Mouse (Mus musculus) v-Abl transformed pro-B cells (cell line): ENCODE data around the gene Notch1.

Experiments used
- in situ Hi-C, 2 experiments: fragments of 400-800 bp; cut with MboI; formaldehyde crosslinking; loops; one replicate each; pipeline ENCODE4 v1.15.1; 2025; ENCODE audit not compliant: unreplicated experiment in 2 of 2

Notch1 gene

DNA sequence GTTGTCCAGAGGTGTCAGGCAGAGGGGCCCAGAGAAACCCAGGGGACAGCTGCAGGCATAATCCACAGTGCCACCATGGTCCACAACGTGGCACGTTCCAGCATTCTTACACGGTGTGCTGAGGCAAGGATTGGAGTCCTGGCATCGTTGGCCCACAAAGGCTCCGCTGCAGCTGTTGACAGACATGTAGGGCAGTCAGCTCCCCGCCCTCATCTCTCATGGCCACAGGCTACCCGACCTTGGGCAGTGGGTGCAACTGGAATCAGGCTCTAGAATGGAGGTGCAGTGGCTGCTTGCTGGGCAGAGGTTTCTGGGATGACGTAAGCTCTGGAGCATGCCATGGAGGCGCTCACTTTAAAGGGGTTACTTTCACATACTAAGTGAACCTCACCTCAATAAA is 31.2 kb downstream of the Notch1 start:
- in situ Hi-C loops = no loop called here

DNA sequence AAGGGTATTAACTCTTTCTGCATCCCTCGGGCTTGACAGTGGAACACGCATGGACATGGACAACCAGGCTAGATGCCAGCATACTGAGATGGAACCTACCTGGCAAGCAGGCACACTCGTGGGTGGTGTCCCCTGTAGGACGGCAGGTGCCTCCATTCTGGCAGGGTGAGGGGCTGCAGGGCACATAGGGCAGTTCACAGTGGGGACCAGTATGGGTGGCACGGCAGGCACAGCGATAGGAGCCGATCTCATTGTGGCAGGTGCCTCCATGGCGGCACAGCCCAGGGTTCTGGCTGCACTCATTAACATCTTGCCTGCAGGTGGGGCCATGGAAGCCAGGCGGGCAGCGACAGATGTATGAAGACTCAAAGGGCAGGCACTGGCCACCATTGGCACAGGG is 32.3 kb downstream of the Notch1 start:
- in situ Hi-C loops = no loop called here

DNA sequence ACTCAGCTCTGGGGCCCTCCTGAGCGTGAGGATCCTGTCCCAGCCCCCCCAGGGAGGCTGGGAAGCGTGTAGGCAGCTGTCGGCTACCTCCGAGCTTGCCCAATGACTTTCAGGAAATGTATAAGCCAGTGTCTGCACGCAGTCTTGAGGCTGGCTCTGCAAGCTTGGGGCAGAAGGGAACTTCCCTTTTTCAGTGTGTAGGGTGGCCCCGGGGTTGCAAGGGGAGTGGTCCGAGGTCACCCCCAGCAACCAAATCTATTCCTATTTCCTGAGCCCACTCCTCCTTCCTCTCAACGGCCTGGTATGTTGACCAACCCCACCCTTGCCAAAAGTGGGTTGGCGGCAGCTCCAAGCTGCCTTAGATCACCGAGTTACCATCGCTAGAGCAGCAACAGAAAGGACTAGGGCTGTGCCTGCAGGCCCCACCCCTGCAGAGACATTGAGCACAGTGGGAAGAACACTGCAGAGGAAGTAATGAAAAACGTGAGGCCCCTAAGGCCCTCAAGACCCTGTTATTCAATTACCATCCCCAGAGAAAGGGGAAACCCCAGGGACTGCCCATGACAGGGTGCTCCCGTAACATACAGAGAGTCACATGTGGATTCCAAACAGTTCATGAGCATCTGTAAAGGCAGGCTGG is 33.1 kb downstream of the Notch1 start:
- in situ Hi-C loops = no loop called here

DNA sequence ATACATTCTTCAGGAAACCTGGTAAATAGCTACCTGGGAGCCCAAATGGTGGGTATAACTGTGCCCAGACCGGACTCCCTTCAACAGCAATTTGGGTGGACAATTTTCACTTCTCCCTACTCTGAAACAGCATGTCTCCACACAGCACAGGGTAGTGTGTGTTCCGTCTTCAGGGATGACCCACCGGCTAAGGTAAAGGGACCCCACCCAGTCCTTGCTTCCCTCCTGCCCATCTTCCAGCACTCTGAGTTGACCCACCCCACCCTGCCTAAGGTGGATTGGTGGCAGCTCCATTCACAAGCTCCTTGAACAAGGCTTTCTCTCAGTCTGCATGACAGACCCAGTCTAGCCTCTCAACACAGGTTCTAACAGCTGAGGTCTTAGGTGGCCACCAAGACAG is 33.6 kb downstream of the Notch1 start:
- in situ Hi-C loops = no loop called here

DNA sequence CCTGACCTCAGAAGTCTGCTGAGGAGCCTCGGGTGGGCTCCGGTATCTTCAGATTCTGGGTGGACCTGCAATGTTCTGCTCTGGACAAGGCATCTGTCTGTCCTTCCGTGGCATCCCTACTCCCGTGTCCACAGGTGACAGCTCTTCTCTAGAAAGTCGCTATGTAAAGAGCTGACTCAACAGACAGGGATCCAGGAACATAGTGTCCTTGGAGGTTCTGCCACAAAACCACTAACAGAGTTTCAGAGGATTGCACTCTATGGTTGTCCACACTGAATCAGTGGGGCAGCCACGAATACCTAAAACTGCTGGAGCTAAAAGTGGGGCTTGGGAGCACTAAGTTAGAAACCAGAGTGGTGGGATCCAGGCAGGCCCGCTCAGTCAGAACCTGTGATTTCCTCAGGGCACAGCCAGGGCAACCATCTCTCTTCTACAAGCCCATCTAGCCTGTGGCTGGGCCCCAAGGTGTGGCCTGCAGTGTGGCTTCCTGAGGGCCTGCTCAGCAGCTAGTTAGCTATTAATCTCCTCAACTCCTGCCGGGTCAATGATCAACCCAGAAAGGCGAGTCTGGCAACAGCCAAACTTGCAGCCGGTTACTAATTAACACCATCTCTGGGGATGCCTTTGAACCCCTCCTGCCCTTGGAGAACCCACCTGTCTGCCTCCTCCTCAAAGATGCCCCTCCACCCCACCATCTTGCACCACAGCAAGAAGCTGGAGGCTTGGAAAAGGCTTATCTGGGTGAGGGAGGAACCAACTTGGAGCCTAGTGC is 34.6 kb downstream of the Notch1 start:
- in situ Hi-C loops = no loop called here

DNA sequence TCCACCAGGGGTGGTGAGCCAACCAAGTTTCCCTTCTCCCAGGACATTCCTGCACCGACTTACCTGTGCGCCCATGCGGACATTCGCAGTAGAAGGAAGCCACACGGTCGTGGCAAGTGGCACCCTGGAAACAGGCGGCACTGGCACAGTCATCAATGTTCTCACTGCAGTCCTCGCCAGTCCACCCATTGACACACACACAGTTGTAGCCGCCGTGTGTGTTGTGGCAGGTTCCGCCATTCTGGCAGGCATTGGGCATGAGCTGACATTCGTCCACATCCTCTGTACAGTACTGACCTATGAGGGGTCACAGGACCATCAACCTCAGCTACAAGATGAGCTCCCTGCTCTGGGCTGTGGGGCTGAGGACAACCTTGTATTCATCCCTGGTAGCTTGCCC is 35.6 kb downstream of the Notch1 start:
- in situ Hi-C loops = no loop called here

DNA sequence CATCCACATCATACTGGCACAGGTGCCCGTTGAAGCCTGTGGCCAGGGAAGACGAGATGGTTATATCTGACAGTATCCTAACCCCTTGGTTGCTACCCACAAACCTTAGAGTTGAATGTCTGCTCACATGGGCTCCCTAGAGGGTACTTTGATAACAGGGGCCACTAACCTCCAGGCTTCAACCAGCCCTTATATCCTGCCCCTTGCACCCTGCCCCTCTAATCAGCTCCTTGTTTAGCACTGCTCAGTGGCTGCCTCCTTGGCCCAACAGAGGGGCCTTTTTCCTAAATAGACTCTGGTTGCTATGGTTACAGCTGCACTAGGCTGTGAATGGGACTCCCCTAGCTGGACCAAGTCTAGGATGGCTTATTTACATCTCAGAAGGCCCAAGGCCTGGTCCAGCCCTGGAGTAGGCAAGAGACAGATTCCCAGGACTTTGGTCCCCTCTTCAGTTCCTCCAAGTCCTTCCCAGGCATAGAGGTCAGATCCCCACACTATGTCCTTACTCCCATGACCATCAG is 37.7 kb downstream of the Notch1 start:
- in situ Hi-C loops = no loop called here

DNA sequence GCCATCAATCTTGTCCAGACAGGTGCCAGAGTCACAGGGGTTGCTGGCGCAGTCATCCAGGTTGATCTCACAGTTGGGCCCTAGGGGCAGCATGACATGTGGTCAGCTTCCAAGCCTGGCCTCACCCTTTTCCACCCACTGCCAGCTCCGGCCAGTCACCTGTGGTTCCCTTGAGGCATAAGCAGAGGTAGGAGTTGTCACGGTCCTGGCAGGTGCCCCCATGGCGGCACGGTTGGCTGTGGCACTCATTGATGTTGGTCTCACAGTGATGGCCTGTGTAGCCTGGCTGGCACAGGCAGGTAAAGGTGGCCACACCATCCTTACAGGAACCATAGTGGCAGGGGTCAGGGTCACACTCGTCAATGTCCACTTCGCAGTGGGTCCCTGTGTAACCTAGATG is 38.6 kb downstream of the Notch1 start:
- in situ Hi-C loops = no loop called here

DNA sequence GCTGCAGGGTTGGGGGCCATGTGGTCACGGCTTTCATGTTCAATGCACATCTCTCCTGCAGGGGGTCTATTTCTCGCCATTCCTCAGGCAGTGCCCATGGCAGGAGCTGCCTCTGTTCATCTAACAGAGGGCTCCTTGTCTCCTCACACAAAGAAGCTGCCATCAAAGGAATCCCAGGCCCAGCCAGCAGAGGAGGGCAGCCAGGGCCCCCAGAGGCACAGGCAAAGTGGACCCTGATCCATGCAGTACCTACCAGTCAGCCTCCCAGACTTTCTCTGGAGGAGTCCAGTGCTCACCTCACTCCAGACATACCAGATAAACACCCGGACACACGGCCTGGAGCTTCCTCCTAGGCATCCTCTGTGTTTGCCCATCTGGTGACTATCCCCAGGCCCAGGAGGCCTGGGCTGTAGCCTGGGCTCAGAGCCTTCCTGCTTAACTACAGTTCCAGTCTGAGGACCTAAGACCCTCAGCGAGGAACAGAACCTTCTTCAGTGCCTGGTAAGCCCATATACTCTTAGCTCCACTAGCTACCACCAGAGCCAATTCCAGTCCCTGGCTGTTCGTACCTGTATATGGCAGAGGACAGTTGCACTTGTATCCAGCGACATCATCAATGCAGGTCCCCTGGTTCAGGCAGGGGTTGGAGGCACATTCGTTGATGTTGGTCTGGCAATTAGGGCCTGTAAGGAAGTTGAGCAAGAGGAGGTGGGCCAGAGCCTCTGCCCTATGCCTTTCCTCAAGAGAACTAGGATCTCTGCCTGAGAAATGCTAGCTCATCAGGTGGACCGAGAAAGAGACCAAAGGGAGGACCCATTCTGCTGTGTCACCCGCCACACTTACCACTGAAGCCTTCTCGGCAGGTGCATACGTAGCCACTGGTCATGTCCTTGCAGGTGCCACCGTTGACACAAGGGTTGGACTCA is 40.7 kb downstream of the Notch1 start:
- in situ Hi-C loops = no loop called here

DNA sequence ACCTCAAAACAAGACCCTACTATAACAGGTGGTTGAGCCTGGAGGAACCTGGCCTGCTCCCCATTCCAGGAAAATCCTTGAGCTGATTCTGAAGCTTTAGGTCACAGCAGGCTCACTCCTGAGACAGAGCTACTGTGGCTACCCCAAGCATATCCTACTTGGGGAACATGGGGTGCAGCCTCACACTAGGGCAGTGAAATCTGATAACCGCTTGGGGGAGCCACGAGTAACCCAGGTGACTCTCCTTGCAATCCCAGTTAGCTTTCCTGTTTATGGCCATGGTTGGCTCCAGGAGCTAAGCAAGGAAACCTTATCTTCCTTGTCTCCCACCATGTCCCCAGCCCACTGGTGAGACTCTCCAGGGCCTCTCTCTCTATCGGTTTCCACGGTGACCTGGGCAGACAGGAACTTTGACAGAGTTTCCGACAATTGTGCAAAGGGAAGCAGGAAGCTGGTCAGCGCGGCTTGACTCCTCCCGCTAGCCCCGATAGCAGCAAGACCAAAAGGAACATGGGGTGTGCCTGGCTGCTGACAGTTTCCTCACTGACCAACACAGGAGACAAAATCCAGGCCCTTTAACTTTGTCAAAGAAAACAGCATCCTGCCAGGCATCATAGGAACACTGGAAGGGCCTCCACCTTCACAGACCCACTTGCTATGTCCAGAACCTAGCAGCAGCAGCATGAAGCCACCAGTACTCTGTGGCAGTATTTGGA is 41.5 kb downstream of the Notch1 start:
- in situ Hi-C loops = no loop called here

DNA sequence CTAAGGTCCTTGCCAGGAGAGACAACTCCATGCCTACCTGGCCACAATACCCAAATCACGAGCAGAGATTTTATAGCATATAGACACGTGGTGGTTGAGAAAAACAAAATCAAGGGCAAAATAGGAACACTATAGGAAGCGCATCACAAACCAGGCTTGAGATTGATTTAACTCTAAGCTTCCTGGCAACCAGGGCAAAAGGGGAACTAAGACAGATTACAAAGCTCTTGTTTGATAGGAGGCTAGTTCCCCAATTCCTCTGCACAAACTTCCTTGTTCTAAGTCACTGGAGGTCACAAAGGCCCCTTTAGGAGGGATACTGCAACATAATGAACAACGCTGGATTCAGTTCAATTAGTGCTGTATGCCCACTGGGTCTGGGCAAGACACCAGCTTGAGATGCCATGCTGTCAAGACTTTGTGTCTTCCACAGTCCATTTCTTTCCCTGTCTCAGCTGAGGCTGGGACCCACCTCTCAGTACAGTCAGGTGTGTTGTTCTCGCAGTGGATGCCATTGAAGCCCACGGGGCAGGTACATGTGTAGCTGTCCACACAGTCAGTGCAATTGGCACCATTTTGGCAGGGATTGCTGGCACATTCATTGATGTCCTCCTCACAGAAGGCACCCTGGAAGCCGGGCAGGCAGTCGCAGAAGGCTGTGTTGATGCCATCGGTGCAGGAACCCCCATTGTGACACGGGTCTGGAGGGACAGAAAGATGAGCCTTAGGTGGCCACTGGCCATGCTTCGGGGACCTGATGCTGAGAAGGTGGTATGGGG is 44.0 kb downstream of the Notch1 start:
- in situ Hi-C loops = no loop called here

DNA sequence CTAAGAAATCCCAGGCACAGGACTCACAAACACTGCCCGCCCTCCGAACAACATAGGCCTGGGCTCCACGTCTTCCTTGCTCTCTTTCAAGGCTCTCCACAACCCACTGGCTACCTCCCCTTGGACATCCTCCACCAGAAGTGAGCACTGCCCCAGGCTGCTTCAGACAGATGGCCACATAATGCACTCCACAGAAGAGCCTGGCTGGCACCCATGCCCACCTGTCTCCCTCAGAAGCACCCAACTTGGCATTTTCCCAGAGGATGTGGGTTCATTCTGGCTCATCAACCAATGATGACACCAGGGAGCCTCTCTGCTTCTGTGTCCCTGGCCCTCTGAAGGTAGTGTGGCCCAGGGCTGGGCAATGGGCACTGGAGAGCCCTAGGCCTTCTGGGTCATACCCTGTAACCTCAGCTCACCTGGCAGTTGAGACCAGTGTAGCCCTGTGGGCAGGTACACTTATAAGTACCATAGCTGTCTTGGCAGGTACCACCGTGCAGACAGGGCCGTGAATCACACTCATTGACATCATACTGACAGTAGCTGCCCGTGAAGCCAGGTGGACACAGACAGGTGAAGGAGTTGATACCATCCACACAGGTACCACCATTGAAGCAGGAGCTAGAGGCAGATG is 44.7 kb downstream of the Notch1 start:
- in situ Hi-C loops = no loop called here

DNA sequence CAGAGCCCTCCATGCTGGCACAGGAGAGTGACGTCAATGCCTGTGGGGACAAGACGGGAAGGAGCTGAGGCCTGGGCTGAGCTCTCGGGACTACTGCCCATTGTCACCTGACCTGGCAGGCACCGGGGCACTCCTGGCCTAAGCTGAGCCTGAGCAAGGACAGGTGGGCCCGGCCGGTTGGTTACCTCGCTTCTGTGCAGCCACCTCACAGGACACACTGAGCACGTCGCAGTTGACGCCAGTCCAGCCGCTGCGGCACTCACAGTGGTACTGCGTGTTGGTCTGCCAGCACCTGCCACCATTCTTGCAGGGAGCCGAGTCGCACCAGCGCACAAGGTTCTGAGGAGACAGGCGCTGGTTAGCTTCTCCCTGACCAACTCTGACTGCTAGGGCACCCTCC is 45.5 kb downstream of the Notch1 start:
- in situ Hi-C loops = no loop called here

DNA sequence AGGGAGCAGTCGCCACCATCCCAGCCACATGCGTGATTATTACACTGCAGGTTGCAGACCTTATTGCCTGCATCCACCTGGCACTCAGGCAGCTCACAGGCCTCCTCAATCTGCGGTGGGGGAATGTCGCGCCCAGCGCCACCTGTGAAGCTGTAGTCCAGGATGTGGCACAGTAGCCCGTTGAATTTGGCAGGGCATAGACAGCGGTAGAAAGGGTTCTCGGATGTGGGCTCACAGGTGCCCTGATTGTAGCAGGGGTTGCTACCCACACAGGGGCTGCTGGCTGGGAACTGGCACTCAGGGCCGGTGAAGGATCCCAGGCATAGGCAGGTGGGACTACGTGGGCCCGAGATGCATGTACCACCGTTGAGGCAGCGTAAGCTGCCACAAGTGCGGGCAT is 48.1 kb downstream of the Notch1 start:
- in situ Hi-C loops = no loop called here

DNA sequence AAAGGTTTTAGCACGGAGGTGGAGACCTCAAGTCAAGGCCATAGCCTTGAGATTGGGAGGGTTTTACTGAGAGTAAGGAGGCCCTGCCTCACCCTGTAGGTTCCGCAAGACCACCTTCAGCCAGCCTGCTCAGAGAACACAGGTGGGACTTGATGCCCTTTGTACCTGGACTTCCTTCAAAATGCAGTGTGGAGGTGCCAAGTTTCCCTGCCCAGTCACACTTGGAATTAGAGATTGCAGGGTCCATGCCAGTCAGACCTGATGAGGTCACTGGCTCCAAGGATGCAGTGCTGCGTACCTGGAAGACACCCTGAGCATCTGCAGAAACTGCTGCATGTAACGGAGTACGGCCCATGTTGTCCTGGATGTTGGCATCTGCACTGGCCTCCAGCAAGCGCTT is 53.1 kb downstream of the Notch1 start:
- in situ Hi-C loops = no loop called here

DNA sequence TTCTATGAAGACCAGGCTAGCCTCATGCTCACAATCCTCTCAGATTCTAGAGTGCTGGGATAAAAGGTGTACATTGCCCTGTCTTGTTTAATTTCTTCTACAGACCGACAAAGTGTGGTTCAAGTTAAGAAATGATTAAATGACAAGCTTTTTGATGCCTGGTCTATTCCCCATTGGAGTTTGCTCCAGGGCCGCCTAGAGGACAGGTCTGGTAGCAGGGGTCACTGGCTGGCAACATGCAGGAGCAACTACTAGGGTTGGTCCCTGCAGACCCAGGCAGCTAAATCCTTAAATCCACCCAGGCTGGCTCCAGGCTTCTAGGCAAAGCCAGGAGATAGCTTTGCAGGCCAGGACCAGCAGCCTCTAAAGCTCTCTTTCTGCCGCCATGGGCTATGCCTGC is 53.5 kb downstream of the Notch1 start:
- in situ Hi-C loops = no loop called here

DNA sequence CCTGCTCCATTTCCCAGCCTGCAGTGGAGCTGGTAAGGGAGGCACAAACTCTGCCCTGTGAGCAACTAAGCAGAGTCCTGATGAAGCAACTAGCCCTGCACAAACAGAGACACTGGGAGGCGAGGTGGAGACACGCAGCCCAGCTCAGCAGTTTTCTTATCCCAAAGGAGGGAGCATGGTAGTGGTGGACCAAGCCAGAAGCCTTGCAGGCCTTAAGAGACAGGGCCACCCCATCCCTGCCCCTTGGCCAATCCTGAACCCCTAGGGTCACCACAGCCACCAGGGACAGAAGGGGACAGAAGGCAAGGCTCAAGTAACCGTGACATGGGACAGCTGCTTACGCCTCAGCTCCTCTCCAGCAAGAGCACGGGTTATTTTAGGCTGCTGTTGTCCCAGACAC is 54.8 kb downstream of the Notch1 start:
- in situ Hi-C loops = no loop called here

DNA sequence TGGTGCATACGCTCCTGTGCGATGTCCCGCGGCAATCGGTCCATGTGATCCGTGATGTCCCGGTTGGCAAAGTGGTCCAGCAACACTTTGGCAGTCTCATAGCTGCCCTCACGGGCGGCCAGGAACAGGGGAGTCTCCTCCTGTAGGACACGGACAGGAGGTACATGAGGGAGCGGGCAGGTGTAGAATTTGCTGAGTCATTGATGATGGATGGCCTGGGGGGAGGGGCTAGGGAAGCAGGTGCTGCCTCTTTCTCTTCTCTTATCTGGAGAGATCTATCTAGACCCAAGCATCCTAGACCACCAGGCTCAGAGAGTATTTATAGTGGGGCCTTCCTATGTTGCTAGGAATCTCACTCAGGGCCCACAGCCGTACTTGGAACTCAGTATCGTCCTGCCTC is 55.6 kb downstream of the Notch1 start:
- in situ Hi-C loops = no loop called here

DNA sequence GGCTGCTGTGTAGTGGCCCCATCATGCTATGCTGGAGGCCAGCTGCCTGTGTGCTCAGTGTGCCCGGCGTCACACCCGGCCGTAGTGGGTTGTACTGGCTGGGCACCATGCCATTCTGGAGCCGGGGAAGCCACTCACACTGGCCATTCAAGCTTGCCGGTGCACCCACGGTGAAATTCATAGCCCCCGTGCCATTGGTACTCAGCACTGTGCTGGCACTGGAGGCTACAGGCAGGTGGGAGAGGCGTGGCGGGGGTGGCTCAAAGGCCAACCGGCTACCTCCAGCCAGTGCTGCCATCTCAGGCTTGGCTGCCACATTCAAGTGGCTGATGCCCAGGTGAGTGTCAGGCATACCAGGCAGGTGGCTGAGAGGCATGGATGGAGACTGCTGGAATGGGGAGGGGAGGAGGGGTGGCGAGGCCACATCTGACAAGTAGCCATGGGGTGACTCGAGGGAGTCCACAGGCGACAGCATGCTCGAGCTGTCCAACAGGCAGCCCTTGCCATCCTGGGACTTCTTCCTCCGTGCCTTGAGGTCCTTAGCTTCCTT is 56.3 kb downstream of the Notch1 start:
- in situ Hi-C loops = no loop called here
